Mouse (Mus musculus): ENCODE data around the gene Nfic. TPM values are rescaled to one million over a fixed set of nuclear protein-coding genes. Genes with fewer than 3 reads are reported as not detected.

The Nfic gene
- total RNA-seq, 2 experiments from 2014 or later: 60.0 to 60.1 TPM

GRCm38 (mm10) chr10:81396749-81397148 lies 58.7 kb downstream of the Nfic start:
- Histone ChIP-seq H3K4me3 (no peak overlapping the region), H3K27ac (no peak overlapping the region; the same call in 1 of the 2 replicates)
- DNase-seq (ENCODE audit: low spot score in 2 of 2): no peak
- TF ChIP-seq CTCF (conservative IDR thresholded peaks at IDR 0.05): no peak

- DNase-seq (ENCODE audit: low spot score in 2 of 2): no peak
- no peak for TF ChIP-seq CTCF (conservative IDR thresholded peaks at IDR 0.05)
Observed at GRCm38 (mm10) chr10:81395865-81396264, 59.6 kb downstream of the Nfic start.

GRCm38 (mm10) chr10:81395127-81395526 lies 60.3 kb downstream of the Nfic start:
- peak; percentile 95 for TF ChIP-seq CTCF (conservative IDR thresholded peaks at IDR 0.05)
- H3K27ac ChIP-seq: no peak overlapping the region
- DNase-seq (ENCODE audit: low spot score in 2 of 2): peak in 1 of 2 experiments; percentile 72
- H3K4me3 ChIP-seq: no peak overlapping the region

More at GRCm38 (mm10) chr10:81395865-81396264, 59.6 kb downstream of the Nfic start:
- Histone ChIP-seq H3K27ac (peak overlapping the region; percentile 14; the same call in 1 of the 2 replicates), H3K4me3 (no peak overlapping the region)

GRCm38 (mm10) chr10:81393456-81394063 lies 61.9 kb downstream of the Nfic start:
- H3K4me3 ChIP-seq: peak overlapping the region; percentile 32; the same call in 1 of the 2 replicates
- DNase-seq (ENCODE audit: low spot score in 2 of 2): no peak
- TF ChIP-seq CTCF (conservative IDR thresholded peaks at IDR 0.05): no peak
- H3K27ac ChIP-seq: peak overlapping the region; percentile 51

GRCm38 (mm10) chr10:81392781-81393185 lies 62.7 kb downstream of the Nfic start, which contains the start of gene Smim24:
TSS of gene Smim24 (plus strand) at chr10:81393051.
- H3K27ac ChIP-seq: peak within 1 kb of the TSS; percentile 51

GRCm38 (mm10) chr10:81392270-81392669 lies 63.2 kb downstream of the Nfic start:
- H3K4me3 ChIP-seq: no peak overlapping the region
- no peak for TF ChIP-seq CTCF (conservative IDR thresholded peaks at IDR 0.05)

More at GRCm38 (mm10) chr10:81392781-81393185, 62.7 kb downstream of the Nfic start, which contains the start of gene Smim24:
- no peak for DNase-seq (ENCODE audit: low spot score in 2 of 2)
- peak within 1 kb of the TSS; percentile 32; the same call in 1 of the 2 replicates for H3K4me3 ChIP-seq
- no peak for TF ChIP-seq CTCF (conservative IDR thresholded peaks at IDR 0.05)

GRCm38 (mm10) chr10:81390678-81390965 lies 64.8 kb downstream of the Nfic start:
- no peak overlapping the region for H3K4me3 ChIP-seq
- DNase-seq (ENCODE audit: low spot score in 2 of 2): no peak
- no peak overlapping the region for H3K27ac ChIP-seq
- TF ChIP-seq CTCF (conservative IDR thresholded peaks at IDR 0.05): no peak

More at GRCm38 (mm10) chr10:81392270-81392669, 63.2 kb downstream of the Nfic start:
- H3K27ac ChIP-seq: no peak overlapping the region
- DNase-seq (ENCODE audit: low spot score in 2 of 2): no peak

GRCm38 (mm10) chr10:81389801-81390677 lies 65.4 kb downstream of the Nfic start:
- peak; percentile 95 for TF ChIP-seq CTCF (conservative IDR thresholded peaks at IDR 0.05)
- Histone ChIP-seq H3K27ac (peak overlapping the region; percentile 10; the same call in 1 of the 2 replicates), H3K4me3 (no peak overlapping the region)
- peak; percentile 57 to 82 for DNase-seq (ENCODE audit: low spot score in 2 of 2)

- DNase-seq (ENCODE audit: low spot score in 2 of 2): no peak
- no peak for TF ChIP-seq CTCF (conservative IDR thresholded peaks at IDR 0.05)
- Histone ChIP-seq H3K27ac (no peak overlapping the region; the same call in 1 of the 2 replicates), H3K4me3 (no peak overlapping the region)
Observed at GRCm38 (mm10) chr10:81389373-81389772, 66.1 kb downstream of the Nfic start.

- H3K27ac ChIP-seq: no peak within 1 kb of the TSS; the same call in 1 of the 2 replicates
Observed at GRCm38 (mm10) chr10:81388505-81389055, 66.9 kb downstream of the Nfic start, which contains the start of gene Gm48552. TSS of gene Gm48552 (plus strand) at chr10:81389005.

GRCm38 (mm10) chr10:81387716-81388115 lies 67.7 kb downstream of the Nfic start:
- DNase-seq (ENCODE audit: low spot score in 2 of 2): no peak
- no peak for TF ChIP-seq CTCF (conservative IDR thresholded peaks at IDR 0.05)
- Histone ChIP-seq H3K27ac (no peak overlapping the region), H3K4me3 (no peak overlapping the region)

More at GRCm38 (mm10) chr10:81388505-81389055, 66.9 kb downstream of the Nfic start, which contains the start of gene Gm48552:
- TF ChIP-seq CTCF (conservative IDR thresholded peaks at IDR 0.05): no peak
- no peak within 1 kb of the TSS for H3K4me3 ChIP-seq
- DNase-seq (ENCODE audit: low spot score in 2 of 2): no peak

GRCm38 (mm10) chr10:81385603-81386306 lies 69.7 kb downstream of the Nfic start:
- no peak for TF ChIP-seq CTCF (conservative IDR thresholded peaks at IDR 0.05)
- H3K27ac ChIP-seq: no peak overlapping the region
- DNase-seq (ENCODE audit: low spot score in 2 of 2): no peak
- peak overlapping the region; percentile 73 for H3K4me3 ChIP-seq
